Comparison of ENCODE assay signal across 19 mouse cellular contexts in genomic region chr2:103838483-103838882, GRCm38 (mm10). TPM values are rescaled to one million over a fixed set of nuclear protein-coding genes. Genes with fewer than 3 reads are reported as not detected.
DNase-seq lines count a peak whose midpoint lies in the region; ATAC-seq and TF ChIP-seq lines count a peak whose summit lies in the region.
"Had no signal": no experiment of that assay in that cellular context is flagged by ENCODE, and none has a peak within 500 bp of the region (broad histone marks: within the 10 kb centered on the region; RNA-seq: fewer than 3 reads in every experiment).

No protein-coding gene starts in this region.

- no peak overlapping the region for H3K27ac ChIP-seq in kidney, postnatal 0 days
- no peak overlapping the region for H3K27ac ChIP-seq in kidney, embryonic 16.5 days (ENCODE audit: low read length)
- H3K27ac ChIP-seq: forebrain, embryonic 12.5 days; hindbrain, embryonic 10.5 days; hindbrain, postnatal 0 days; limb, embryonic 12.5 days; midbrain, embryonic 15.5 days had no signal

- no peaks in the 10 kb centered on the region for H3K36me3 ChIP-seq in kidney, postnatal 0 days (ENCODE audit: insufficient read depth, low read length)
- no peaks in the 10 kb centered on the region for H3K36me3 ChIP-seq in kidney, embryonic 16.5 days (ENCODE audit: insufficient read depth, low read length)
- H3K36me3 ChIP-seq: forebrain, embryonic 12.5 days; hindbrain, embryonic 10.5 days; limb, embryonic 12.5 days; midbrain, embryonic 15.5 days had no signal

- H3K27me3 ChIP-seq in kidney, postnatal 0 days (ENCODE audit: insufficient read depth, low read length) = no peaks in the 10 kb centered on the region
- H3K27me3 ChIP-seq in kidney, embryonic 16.5 days (ENCODE audit: insufficient read depth, low read length) = no peaks in the 10 kb centered on the region
- H3K27me3 ChIP-seq: forebrain, embryonic 12.5 days; limb, embryonic 12.5 days; megakaryocyte, embryonic 14.5 days; midbrain, embryonic 15.5 days had no signal

- DNase-seq in kidney, postnatal 0 days (ENCODE audit: low spot score) = no peak
- peak; percentile 53 for DNase-seq in 3T3-L1 (ENCODE audit: low read depth, low spot score)
- DNase-seq in A20 (ENCODE audit: low read depth, low spot score) = peak; percentile 18
- DNase-seq in R1 (ENCODE audit: low read depth, low spot score) = peak; percentile 63
- DNase-seq in spleen, adult 12 weeks (ENCODE audit: low spot score) = no peak
- DNase-seq in MN1 (ENCODE audit: low spot score) = no peak
- DNase-seq: adrenal gland, adult 2 months; cerebellum, adult 8-10 months; gastrocnemius, postnatal 10 days; lung, adult 18-20 months; right cerebral cortex, postnatal 25 days had no signal

- peak; percentile 29 for TF ChIP-seq CTCF in kidney, postnatal 0 days (IDR thresholded peaks at IDR 0.05; ENCODE audit: low read depth)

- no peaks in the 10 kb centered on the region for H3K9me3 ChIP-seq in kidney, postnatal 0 days (replicated peaks; ENCODE audit: low read length)
- no peaks in the 10 kb centered on the region for H3K9me3 ChIP-seq in kidney, embryonic 16.5 days (ENCODE audit: low read length)
- H3K9me3 ChIP-seq: forebrain, embryonic 12.5 days; hindbrain, embryonic 10.5 days; limb, embryonic 12.5 days; megakaryocyte, embryonic 14.5 days; midbrain, embryonic 15.5 days had no signal

- 70% methylated on average over 3 of the region's 3 CpGs for WGBS in kidney, postnatal 0 days
- 61% methylated on average over 3 of the region's 3 CpGs for WGBS in kidney, embryonic 16.5 days

- ATAC-seq in kidney, postnatal 0 days (replicated peaks; ENCODE audit: low FRiP score, low read depth) = no peak
- no peak for ATAC-seq in kidney, embryonic 16.5 days (ENCODE audit: low FRiP score, low TSS enrichment)
- ATAC-seq: hindbrain, postnatal 0 days; midbrain, embryonic 15.5 days had no signal

- H3K9ac ChIP-seq in kidney, postnatal 0 days (ENCODE audit: low read depth, low read length) = no peak overlapping the region
- no peak overlapping the region for H3K9ac ChIP-seq in kidney, embryonic 16.5 days (replicated peaks; ENCODE audit: low read length)
- H3K9ac ChIP-seq: forebrain, embryonic 12.5 days; limb, embryonic 12.5 days; midbrain, embryonic 15.5 days had no signal

- no peak overlapping the region for H3K4me2 ChIP-seq in kidney, postnatal 0 days (ENCODE audit: low read length)
- H3K4me2 ChIP-seq in kidney, embryonic 16.5 days (replicated peaks; ENCODE audit: low read depth, low read length) = no peak overlapping the region
- H3K4me2 ChIP-seq: forebrain, embryonic 12.5 days; limb, embryonic 12.5 days; midbrain, embryonic 15.5 days had no signal

- H3K4me3 ChIP-seq in kidney, postnatal 0 days (replicated peaks; ENCODE audit: low read depth, low read length) = no peak overlapping the region
- H3K4me3 ChIP-seq in kidney, embryonic 16.5 days (ENCODE audit: low read length) = no peak overlapping the region
- H3K4me3 ChIP-seq: forebrain, embryonic 12.5 days; hindbrain, embryonic 10.5 days; limb, embryonic 12.5 days; megakaryocyte, embryonic 14.5 days; midbrain, embryonic 15.5 days; myocyte had no signal

- H3K4me1 ChIP-seq in kidney, postnatal 0 days (replicated peaks; ENCODE audit: insufficient read depth, low read length) = no peaks in the 10 kb centered on the region
- H3K4me1 ChIP-seq in kidney, embryonic 16.5 days (ENCODE audit: insufficient read depth, low read length) = no peaks in the 10 kb centered on the region

RNA-seq across cellular contexts. Expression of gene Caprin1, which starts 41.0 kb away (rescaled TPM):
- 206 and 215 TPM in 2 replicates for polyA plus RNA-seq in kidney, postnatal 0 days (2015; fragmentation: Nextera tagmentation; extraction: Ambion mirVana)
- polyA plus RNA-seq in kidney, embryonic 16.5 days (2015; fragmentation: Nextera tagmentation; extraction: Ambion mirVana) = 324 and 325 TPM in 2 replicates

Comparison
In these comparisons a context has a peak if more than half of its experiments do, and no peak if none do; other contexts are left out.
1. DNase-seq: peak in 3T3-L1 (single experiment), A20 (single experiment) and R1 (single experiment); none in kidney, postnatal 0 days (single experiment), spleen, adult 12 weeks (single experiment) and MN1 (single experiment).